Mouse (Mus musculus) limb, embryonic 14.5 days (tissue): Measurements from ENCODE around the gene Prkaca. TPM values are rescaled to one million over a fixed set of nuclear protein-coding genes. Genes with fewer than 3 reads are reported as not detected.
A peak's percentile ranks its signal among the peaks of the same experiment; 100 is the strongest.

Experiments used
- ATAC-seq: fragments of 200-750 bp; cut with Nextera tagmentation; 2 replicates; pipeline ENCODE4 v1.8.0; 2017; ENCODE audit warnings: low read depth, moderate number of reproducible peaks, moderate TSS enrichment; ENCODE audit not compliant: low FRiP score
- DNase-seq: peaks from one replicate; pipeline ENCODE4 v3.0.0-alpha.2; 2015; ENCODE audit warnings: low spot score
- H3K27ac ChIP-seq: fragments of 300-500 bp; sonication (generic); replicated peaks from 2 replicates; pipeline ENCODE4 v1.5.1; 2014; ENCODE audit warnings: low read depth, mild to moderate bottlenecking, low read length, moderate library complexity, mixed read lengths
- H3K27me3 ChIP-seq: fragments of 300-500 bp; sonication (generic); 2 replicates; pipeline ENCODE4 v1.6.1; 2014; ENCODE audit warnings: low read length, mixed read lengths; ENCODE audit not compliant: control insufficient read depth, insufficient read depth
- H3K36me3 ChIP-seq: fragments of 300-500 bp; sonication (generic); 2 replicates; pipeline ENCODE4 v1.6.1; 2014; ENCODE audit warnings: mild to moderate bottlenecking, low read length, moderate library complexity, mixed read lengths; ENCODE audit not compliant: control insufficient read depth, insufficient read depth
- H3K4me1 ChIP-seq: fragments of 300-500 bp; sonication (generic); 2 replicates; pipeline ENCODE4 v1.6.1; 2014; ENCODE audit warnings: antibody characterized with exemption, low read length, mixed read lengths; ENCODE audit not compliant: control insufficient read depth, insufficient read depth
- H3K4me2 ChIP-seq: fragments of 300-500 bp; sonication (generic); replicated peaks from 2 replicates; pipeline ENCODE4 v1.6.1; 2014; ENCODE audit warnings: low read depth, mild to moderate bottlenecking, low read length, moderate library complexity; ENCODE audit not compliant: severe bottlenecking
- H3K4me3 ChIP-seq: fragments of 300-500 bp; sonication (generic); replicated peaks from 2 replicates; pipeline ENCODE4 v1.5.1; 2014; ENCODE audit warnings: low read length
- H3K9ac ChIP-seq: fragments of 300-500 bp; sonication (generic); 2 replicates; pipeline ENCODE4 v1.6.1; 2014; ENCODE audit warnings: mild to moderate bottlenecking, low read depth, low read length, moderate library complexity; ENCODE audit not compliant: severe bottlenecking
- H3K9me3 ChIP-seq: fragments of 300-500 bp; sonication (generic); 2 replicates; pipeline ENCODE4 v1.6.1; 2016; ENCODE audit warnings: low read length; ENCODE audit not compliant: control insufficient read depth
- POLR2A ChIP-seq: fragments of 200-500 bp; IDR thresholded peaks from 2 replicates; pipeline ENCODE4 v1.8.0; 2012; ENCODE audit warnings: inconsistent platforms, mild to moderate bottlenecking, moderate library complexity, borderline replicate concordance; ENCODE audit not compliant: insufficient read depth, insufficient read length; ENCODE audit errors: extremely low read depth
- WGBS: fragments of 180-500 bp; shearing (Covaris S2); extraction: QIAGEN DNeasy Blood & Tissue Kit; methylation state at CpG from one replicate; pipeline ENCODE4 v1.1.7; 2014; 5-methylcytosine and 5-hydroxymethylcytosine counted together
- polyA plus RNA-seq, 2 experiments: library from polyadenylated mRNA; depleted of rRNA in 1 of 2; stranded (reverse) in 1 of 2; unstranded in 1 of 2; fragments of >200 nt; fragmentation: Nextera tagmentation in 1 of 2; extraction: Ambion mirVana in 1 of 2; gene quantifications; 2 replicates each; pipeline versions ENCODE4 v1.2.1 to v1.2.3; 2012 to 2014

Prkaca gene
- polyA plus RNA-seq, 2 experiments = 132 to 158 TPM

DNA sequence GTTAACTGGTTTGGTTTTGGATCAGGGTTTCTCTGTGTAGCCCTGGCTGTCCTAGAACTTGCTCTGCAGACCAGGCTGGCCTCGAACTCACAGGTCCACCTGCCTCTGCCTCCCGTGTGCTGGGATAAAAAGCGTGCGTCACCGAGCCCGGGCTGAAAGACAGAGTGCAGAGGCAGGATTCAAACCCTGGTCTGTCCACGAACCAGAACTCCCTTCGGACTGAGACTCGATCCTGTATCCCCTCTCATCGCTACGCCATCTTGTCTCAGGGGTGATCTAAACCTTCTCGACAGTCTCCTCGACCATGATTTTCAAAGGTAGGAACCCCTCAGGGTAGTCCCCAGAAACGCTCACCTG lies 18.1 kb upstream of the Prkaca start:
- Histone ChIP-seq H3K27ac (no peak overlapping the region), H3K4me2 (peak overlapping the region; percentile 89), H3K27me3 (no peaks in the 10 kb centered on the region), H3K9me3 (no peaks in the 10 kb centered on the region), H3K4me1 (peaks cover 4% of the 10 kb centered on the region; the same call in 1 of the 2 replicates), H3K36me3 (no peaks in the 10 kb centered on the region), H3K4me3 (peak overlapping the region; percentile 62), H3K9ac (peak overlapping the region; percentile 52)
- WGBS = under 1% methylated on average over 14 of the region's 14 CpGs
- TF ChIP-seq POLR2A = no peak
- no peak for ATAC-seq
- no peak for DNase-seq

DNA sequence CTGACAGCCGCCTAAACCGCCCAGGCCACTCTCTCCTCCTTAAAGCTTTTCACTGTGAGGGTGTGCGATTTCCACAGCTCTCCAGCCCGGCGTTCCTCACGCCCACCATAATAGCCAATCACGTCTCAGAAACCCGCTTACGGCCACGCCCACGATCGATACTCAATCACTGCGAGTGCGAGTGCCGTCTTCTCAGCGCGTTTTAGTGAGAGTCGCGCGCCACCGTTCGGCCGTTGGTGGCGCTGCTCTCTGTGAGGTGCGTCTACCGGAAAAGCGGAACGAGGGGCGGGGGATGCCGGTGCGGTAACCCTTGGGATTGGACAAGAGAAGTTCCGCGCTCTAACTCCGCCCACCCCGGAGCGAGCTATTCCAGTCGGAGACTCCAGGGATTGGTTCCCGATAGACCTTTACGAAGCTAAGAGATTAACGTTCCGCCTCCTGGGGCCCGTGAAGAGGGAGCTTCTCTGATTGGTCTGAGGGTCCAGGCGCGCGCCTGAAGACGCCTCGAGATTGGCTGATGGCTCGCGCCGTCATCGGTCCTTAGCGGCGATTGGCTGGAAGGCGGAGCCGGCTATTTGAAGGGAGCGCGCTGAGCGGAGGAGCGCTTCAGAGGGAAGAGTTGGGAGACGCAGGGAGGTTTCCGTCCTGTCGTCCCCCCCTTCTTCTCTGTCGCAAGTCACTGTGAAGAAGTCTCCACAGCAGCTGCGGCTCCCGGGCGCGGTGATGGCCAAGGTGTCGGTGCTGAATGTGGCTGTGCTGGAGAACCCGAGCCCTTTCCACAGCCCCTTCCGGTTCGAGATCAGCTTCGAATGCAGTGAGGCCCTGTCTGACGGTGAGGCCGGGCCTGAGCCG lies 17.5 kb upstream of the Prkaca start, which contains the start of the genes Gm10644 and Asf1b:
TSS of gene Gm10644 (minus strand) at position 100 of the 852 bp plus-strand sequence.
TSS of gene Asf1b (plus strand) at position 402 of the 852 bp plus-strand sequence.
- peak within 1 kb of the TSS; percentile 89 for H3K4me2 ChIP-seq
- H3K27ac ChIP-seq = no peak within 1 kb of the TSS
- no peak for TF ChIP-seq POLR2A
- DNase-seq (peak; percentile 100), ATAC-seq (peak; percentile 97)
- peak within 1 kb of the TSS; percentile 62 for H3K4me3 ChIP-seq
- no peaks in the 10 kb centered on the region for H3K27me3 ChIP-seq
- no peaks in the 10 kb centered on the region for H3K36me3 ChIP-seq
- H3K9ac ChIP-seq = peak within 1 kb of the TSS; percentile 52
- WGBS = under 1% methylated on average over 72 of the region's 75 CpGs
- peaks cover 4% of the 10 kb centered on the region; the same call in 1 of the 2 replicates for H3K4me1 ChIP-seq
- H3K9me3 ChIP-seq = no peaks in the 10 kb centered on the region

DNA sequence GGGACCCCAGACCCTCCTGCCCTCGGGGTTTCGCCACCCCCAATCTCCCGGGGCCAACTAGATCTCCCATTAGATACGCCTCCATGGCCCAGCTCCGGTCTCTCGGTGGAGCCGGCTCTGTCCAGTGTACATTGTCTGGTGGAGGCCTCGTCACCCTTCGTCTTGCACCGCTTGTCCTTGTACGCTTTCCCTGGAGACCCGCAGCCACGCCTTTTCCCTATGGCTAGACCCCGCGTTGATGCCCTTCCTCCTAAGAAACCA lies 16.9 kb upstream of the Prkaca start:
- Histone ChIP-seq H3K4me3 (peak overlapping the region; percentile 62), H3K4me1 (peaks cover 4% of the 10 kb centered on the region; the same call in 1 of the 2 replicates), H3K9me3 (no peaks in the 10 kb centered on the region), H3K4me2 (peak overlapping the region; percentile 89), H3K9ac (peak overlapping the region; percentile 45), H3K27me3 (no peaks in the 10 kb centered on the region), H3K27ac (no peak overlapping the region), H3K36me3 (no peaks in the 10 kb centered on the region)
- 3% methylated on average over 15 of the region's 15 CpGs for WGBS
- no peak for TF ChIP-seq POLR2A
- ATAC-seq (no peak), DNase-seq (no peak)

DNA sequence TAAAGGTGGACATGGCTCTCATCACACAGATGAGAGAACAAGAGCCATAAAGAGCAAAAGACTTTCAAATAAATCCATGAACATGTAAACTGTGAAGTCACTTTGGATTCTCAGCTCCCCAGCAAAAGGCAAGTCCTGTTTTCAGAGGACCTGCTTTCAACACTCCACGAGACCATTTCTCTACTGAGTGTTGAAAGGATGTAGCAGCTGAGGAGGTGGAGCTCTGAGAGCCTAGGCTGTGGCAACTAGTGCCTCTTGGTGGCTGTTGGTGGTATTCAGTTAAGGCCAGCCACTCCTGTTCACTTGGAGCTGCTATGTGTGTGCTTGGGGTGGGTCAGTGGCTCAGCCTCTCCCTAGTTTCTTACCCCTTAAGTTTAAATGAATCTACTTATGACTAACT lies 16.0 kb upstream of the Prkaca start:
- WGBS = 15% methylated on average over 1 of the region's 1 CpGs
- H3K27me3 ChIP-seq = no peaks in the 10 kb centered on the region
- no peak for TF ChIP-seq POLR2A
- no peaks in the 10 kb centered on the region for H3K9me3 ChIP-seq
- no peaks in the 10 kb centered on the region for H3K36me3 ChIP-seq
- H3K9ac ChIP-seq = no peak overlapping the region
- H3K4me2 ChIP-seq = peak overlapping the region; percentile 89
- peaks cover 4% of the 10 kb centered on the region; the same call in 1 of the 2 replicates for H3K4me1 ChIP-seq
- DNase-seq (no peak), ATAC-seq (no peak)
- H3K27ac ChIP-seq = no peak overlapping the region
- peak overlapping the region; percentile 62; the same call in 1 of the 2 replicates for H3K4me3 ChIP-seq

DNA sequence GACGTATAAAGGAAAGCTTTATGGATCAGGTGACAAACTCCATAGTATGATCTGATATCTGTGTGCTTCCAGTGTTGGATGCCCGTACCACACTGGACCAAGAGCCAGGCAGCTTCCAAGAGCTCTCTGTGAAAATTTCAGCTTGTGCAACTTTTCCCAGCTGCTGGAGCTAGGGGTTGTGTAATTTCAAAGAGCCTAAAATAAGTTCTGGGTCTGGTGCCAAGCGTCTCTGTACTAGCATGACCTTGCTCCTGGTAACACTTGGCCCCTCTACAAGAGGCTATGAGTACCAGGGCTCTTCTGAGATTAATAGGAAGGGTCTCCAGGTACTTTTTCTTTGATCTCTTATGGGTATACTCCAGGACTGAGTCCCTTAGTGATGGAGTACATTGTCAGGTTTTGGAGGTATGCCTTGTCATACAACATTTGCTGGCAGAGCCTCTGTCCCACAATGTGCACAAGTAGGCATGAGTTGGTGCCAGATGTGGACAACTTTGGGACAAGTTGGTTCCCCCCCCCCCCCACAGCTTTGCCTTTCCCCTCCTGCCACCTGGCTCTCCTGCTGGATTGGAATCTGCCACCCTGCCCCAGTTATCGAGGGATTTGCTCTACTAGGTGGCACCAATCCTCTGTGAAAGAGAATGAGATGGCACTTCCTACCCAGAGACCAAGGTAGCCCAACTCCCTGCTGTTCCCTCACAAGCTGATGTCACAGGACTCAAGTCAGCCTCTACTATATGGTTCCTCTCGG lies 8.6 kb upstream of the Prkaca start:
- DNase-seq (no peak), ATAC-seq (no peak; the same call in 1 of the 2 replicates)
- 82% methylated on average over 5 of the region's 5 CpGs for WGBS
- Histone ChIP-seq H3K36me3 (peaks cover 18% of the 10 kb centered on the region; the same call in 1 of the 2 replicates), H3K4me1 (no peaks in the 10 kb centered on the region), H3K27me3 (no peaks in the 10 kb centered on the region), H3K4me3 (no peak overlapping the region), H3K9me3 (no peaks in the 10 kb centered on the region), H3K9ac (no peak overlapping the region), H3K4me2 (no peak overlapping the region), H3K27ac (no peak overlapping the region)
- TF ChIP-seq POLR2A = no peak
